Mouse (Mus musculus): ENCODE measurements around the gene Izumo2.

Gene Izumo2

GRCm38 (mm10) chr7:44768129-44768528, 59.6 kb downstream of the Izumo2 start:
- no peak for DNase-seq (ENCODE audit: low spot score)
